Mouse (Mus musculus) myocyte (in vitro differentiated cells): ENCODE results near the gene Tbc1d19. TPM values are rescaled to one million over a fixed set of nuclear protein-coding genes. Genes with fewer than 3 reads are reported as not detected.

Source experiments
- H3K27me3 ChIP-seq: one replicate; pipeline ENCODE4 v1.6.1; 2011; ENCODE audit not compliant: control insufficient read depth, insufficient read depth, insufficient read length
- H3K36me3 ChIP-seq: one replicate; pipeline ENCODE4 v1.6.1; 2011; ENCODE audit not compliant: control insufficient read depth, insufficient read depth
- H3K4me2 ChIP-seq: one replicate; pipeline ENCODE4 v1.6.1; 2011; ENCODE audit warnings: low read depth, control low read depth
- H3K4me3 ChIP-seq: one replicate; pipeline ENCODE4 v1.5.1; 2011; ENCODE audit warnings: mild to moderate bottlenecking, control low read depth, moderate library complexity
- H3K79me2 ChIP-seq: one replicate; pipeline ENCODE4 v1.6.1; 2011; ENCODE audit not compliant: control insufficient read depth, insufficient read depth
- H3ac ChIP-seq: one replicate; pipeline ENCODE4 v1.6.1; 2011; ENCODE audit not compliant: control insufficient read depth, insufficient read length
- CEBPB ChIP-seq: IDR thresholded peaks from 2 replicates; pipeline ENCODE4 v1.6.1; 2011; ENCODE audit warnings: mild to moderate bottlenecking, moderate library complexity; ENCODE audit not compliant: poor library complexity, insufficient read depth, severe bottlenecking
- E2F4 ChIP-seq: IDR thresholded peaks from one replicate; pipeline ENCODE4 v1.6.1; 2011; ENCODE audit warnings: mild to moderate bottlenecking, control low read depth, moderate library complexity; ENCODE audit not compliant: insufficient read depth
- MAX ChIP-seq: IDR thresholded peaks from one replicate; pipeline ENCODE4 v1.6.1; 2011; ENCODE audit warnings: low read depth, mild to moderate bottlenecking, control low read depth
- MYOD1 ChIP-seq, 3 experiments: IDR thresholded peaks; one replicate each; pipeline ENCODE4 v1.6.1; 2011; ENCODE audit warnings: control low read depth in 2 of 3, low read depth in 2 of 3, mild to moderate bottlenecking in 2 of 3, moderate library complexity in 1 of 3; ENCODE audit not compliant: insufficient read length in 2 of 3, control insufficient read depth in 1 of 3
- MYOG ChIP-seq, 3 experiments: IDR thresholded peaks; one replicate each; pipeline ENCODE4 v1.6.1; 2011; ENCODE audit warnings: control low read depth in 2 of 3, low read depth in 2 of 3, mild to moderate bottlenecking in 2 of 3; ENCODE audit not compliant: insufficient read length in 2 of 3, control insufficient read depth in 1 of 3, insufficient read depth in 1 of 3
- POLR2A ChIP-seq: IDR thresholded peaks from one replicate; pipeline ENCODE4 v1.6.1; 2011; ENCODE audit warnings: low read depth, mild to moderate bottlenecking, control low read depth, moderate library complexity; ENCODE audit not compliant: insufficient read length
- POLR2AphosphoS2 ChIP-seq: IDR thresholded peaks from one replicate; pipeline ENCODE4 v1.6.1; 2011; ENCODE audit warnings: low read depth, control low read depth; ENCODE audit not compliant: insufficient read length
- REST ChIP-seq: IDR thresholded peaks from one replicate; pipeline ENCODE4 v1.6.1; 2011; ENCODE audit warnings: mild to moderate bottlenecking, control low read depth, moderate library complexity; ENCODE audit not compliant: insufficient read depth, insufficient read length
- SRF ChIP-seq: IDR thresholded peaks from one replicate; pipeline ENCODE4 v1.6.1; 2011; ENCODE audit warnings: low read depth; ENCODE audit not compliant: control insufficient read depth, insufficient read length
- TCF12 ChIP-seq: IDR thresholded peaks from one replicate; pipeline ENCODE4 v1.6.1; 2011; ENCODE audit warnings: mild to moderate bottlenecking, control low read depth; ENCODE audit not compliant: poor library complexity, insufficient read depth, severe bottlenecking
- TCF3 ChIP-seq: IDR thresholded peaks from one replicate; pipeline ENCODE4 v1.6.1; 2011; ENCODE audit warnings: low read depth, control low read depth; ENCODE audit not compliant: insufficient read length
- USF1 ChIP-seq: IDR thresholded peaks from one replicate; pipeline ENCODE4 v1.6.1; 2011; ENCODE audit warnings: low read depth, mild to moderate bottlenecking, control low read depth, moderate library complexity
- polyA plus RNA-seq: library from polyadenylated mRNA; unstranded; fragments of >200 nt; fragmentation: generic; extraction: Trizol; gene quantifications from one replicate; pipeline ENCODE4 v1.2.1, GENCODE M21; 2012; ENCODE audit warnings: missing spikeins

Gene Tbc1d19
- polyA plus RNA-seq, 1 experiment: 10.5 TPM

GRCm38 (mm10) chr5:53841256-53841655 is 31.9 kb downstream of the Tbc1d19 start:
- Histone ChIP-seq H3K79me2 (no peaks in the 10 kb centered on the region), H3K4me3 (no peak overlapping the region), H3K4me2 (no peak overlapping the region), H3K36me3 (peaks cover 1% of the 10 kb centered on the region), H3K27me3 (no peaks in the 10 kb centered on the region), H3ac (no peak overlapping the region)
- TF ChIP-seq POLR2A: no peak
- TF ChIP-seq SRF: no peak
- no peak for TF ChIP-seq TCF3
- no peak for TF ChIP-seq E2F4
- TF ChIP-seq MYOG (IDR thresholded peaks at IDR 0.05; ENCODE audit: control insufficient read depth in 1 of 3, insufficient read depth in 1 of 3, insufficient read length in 2 of 3, low read depth in 2 of 3): no peak
- TF ChIP-seq POLR2AphosphoS2: no peak
- no peak for TF ChIP-seq MYOD1 (IDR thresholded peaks at IDR 0.05; ENCODE audit: control insufficient read depth in 1 of 3, insufficient read length in 2 of 3, low read depth in 2 of 3)
- TF ChIP-seq MAX: no peak
- no peak for TF ChIP-seq REST
- no peak for TF ChIP-seq USF1
- no peak for TF ChIP-seq CEBPB
- no peak for TF ChIP-seq TCF12

GRCm38 (mm10) chr5:53848294-53848942 is 39.0 kb downstream of the Tbc1d19 start:
- no peaks in the 10 kb centered on the region for H3K79me2 ChIP-seq
- H3K27me3 ChIP-seq: no peaks in the 10 kb centered on the region
- no peak overlapping the region for H3ac ChIP-seq
- no peak for TF ChIP-seq POLR2A
- no peak for TF ChIP-seq USF1
- no peak for TF ChIP-seq MYOD1 (IDR thresholded peaks at IDR 0.05; ENCODE audit: control insufficient read depth in 1 of 3, insufficient read length in 2 of 3, low read depth in 2 of 3)
- no peak for TF ChIP-seq POLR2AphosphoS2
- no peak for TF ChIP-seq MYOG (IDR thresholded peaks at IDR 0.05; ENCODE audit: control insufficient read depth in 1 of 3, insufficient read depth in 1 of 3, insufficient read length in 2 of 3, low read depth in 2 of 3)
- TF ChIP-seq TCF3: no peak
- no peak for TF ChIP-seq TCF12
- no peak for TF ChIP-seq SRF
- no peak for TF ChIP-seq CEBPB
- TF ChIP-seq MAX: no peak
- no peak overlapping the region for H3K4me2 ChIP-seq
- H3K4me3 ChIP-seq: no peak overlapping the region
- peaks cover 25% of the 10 kb centered on the region for H3K36me3 ChIP-seq

- Histone ChIP-seq H3K27me3 (no peaks in the 10 kb centered on the region), H3K4me2 (no peak overlapping the region), H3ac (no peak overlapping the region), H3K4me3 (no peak overlapping the region), H3K79me2 (no peaks in the 10 kb centered on the region), H3K36me3 (peaks cover 21% of the 10 kb centered on the region)
- no peak for TF ChIP-seq MYOD1 (IDR thresholded peaks at IDR 0.05; ENCODE audit: control insufficient read depth in 1 of 3, insufficient read length in 2 of 3, low read depth in 2 of 3)
- TF ChIP-seq MYOG (IDR thresholded peaks at IDR 0.05; ENCODE audit: control insufficient read depth in 1 of 3, insufficient read depth in 1 of 3, insufficient read length in 2 of 3, low read depth in 2 of 3): no peak
- no peak for TF ChIP-seq MAX
- TF ChIP-seq POLR2AphosphoS2: no peak
- no peak for TF ChIP-seq SRF
- no peak for TF ChIP-seq POLR2A
- TF ChIP-seq CEBPB: no peak
- no peak for TF ChIP-seq TCF3
- TF ChIP-seq USF1: no peak
- TF ChIP-seq REST: no peak
- no peak for TF ChIP-seq E2F4
- TF ChIP-seq TCF12: no peak
Observed at GRCm38 (mm10) chr5:53852574-53852973, 43.2 kb downstream of the Tbc1d19 start.

GRCm38 (mm10) chr5:53854561-53854960 is 45.2 kb downstream of the Tbc1d19 start:
- H3K27me3 ChIP-seq: no peaks in the 10 kb centered on the region
- H3K79me2 ChIP-seq: no peaks in the 10 kb centered on the region
- no peak overlapping the region for H3K4me2 ChIP-seq
- peaks cover 24% of the 10 kb centered on the region for H3K36me3 ChIP-seq
- H3K4me3 ChIP-seq: no peak overlapping the region
- no peak overlapping the region for H3ac ChIP-seq
- TF ChIP-seq SRF (no peak), REST (no peak), CEBPB (no peak)

GRCm38 (mm10) chr5:53856011-53856410 is 46.6 kb downstream of the Tbc1d19 start:
- no peak overlapping the region for H3K4me3 ChIP-seq
- peaks cover 14% of the 10 kb centered on the region for H3K36me3 ChIP-seq
- no peaks in the 10 kb centered on the region for H3K27me3 ChIP-seq
- no peak overlapping the region for H3K4me2 ChIP-seq
- H3K79me2 ChIP-seq: no peaks in the 10 kb centered on the region
- no peak overlapping the region for H3ac ChIP-seq
- no peak for TF ChIP-seq USF1
